Mouse (Mus musculus) G1E (cell line): ENCODE results near the gene Artn. TPM values are rescaled to one million over a fixed set of nuclear protein-coding genes. Genes with fewer than 3 reads are reported as not detected.

ENCODE experiments used
- ATAC-seq: 2 replicates; pipeline ENCODE4 v1.8.0; 2016; ENCODE audit warnings: mild to moderate bottlenecking; ENCODE audit not compliant: insufficient number of reproducible peaks, poor library complexity, low FRiP score, severe bottlenecking; ENCODE audit errors: extremely low read depth
- DNase-seq: peaks from one replicate; pipeline ENCODE4 v3.0.0; 2012; ENCODE audit warnings: low spot score
- H3K27me3 ChIP-seq: 2 replicates; pipeline ENCODE4 v1.6.1; 2012; ENCODE audit warnings: mild to moderate bottlenecking, low read length, inconsistent platforms; ENCODE audit not compliant: insufficient read depth
- H3K36me3 ChIP-seq: replicated peaks from 2 replicates; pipeline ENCODE3; 2012; ENCODE audit warnings: mild to moderate bottlenecking, inconsistent platforms
- H3K4me1 ChIP-seq: 2 replicates; pipeline ENCODE4 v1.6.1; 2012; ENCODE audit warnings: low read depth, low read length, inconsistent platforms, mixed read lengths; ENCODE audit not compliant: insufficient read depth
- H3K4me3 ChIP-seq: 2 replicates; pipeline ENCODE4 v1.5.1; 2012; ENCODE audit warnings: low read depth, mild to moderate bottlenecking, inconsistent platforms, low read length, moderate library complexity, mixed read lengths
- H3K9me3 ChIP-seq: replicated peaks from 2 replicates; pipeline ENCODE4 v1.6.1; 2012; ENCODE audit warnings: inconsistent platforms
- CTCF ChIP-seq: IDR thresholded peaks from 2 replicates; pipeline ENCODE4 v1.5.1; 2012; ENCODE audit warnings: low read depth, low read length, inconsistent platforms, mixed read lengths
- GATA1 ChIP-seq: IDR thresholded peaks from 2 replicates; pipeline ENCODE4 v1.6.1; 2012; ENCODE audit warnings: borderline replicate concordance, low read length, inconsistent platforms, mixed read lengths
- GATA2 ChIP-seq: IDR thresholded peaks from 2 replicates; pipeline ENCODE4 v1.6.1; 2012; ENCODE audit warnings: low read depth, low read length, inconsistent platforms, borderline replicate concordance
- POLR2AphosphoS5 ChIP-seq: IDR thresholded peaks from 2 replicates; pipeline ENCODE4 v1.6.1; 2012; ENCODE audit warnings: low read depth, low read length, inconsistent platforms; ENCODE audit not compliant: insufficient replicate concordance
- TAL1 ChIP-seq: conservative IDR thresholded peaks from 2 replicates; pipeline ENCODE4 v1.6.1; 2012; ENCODE audit warnings: low read depth, low read length, inconsistent platforms, mixed read lengths
- polyA plus RNA-seq: library from polyadenylated mRNA; stranded (reverse); fragments of >175 nt; gene quantifications from 2 replicates; pipeline ENCODE4 v1.2.3, GENCODE M21; 2012
- total RNA-seq, 2 experiments: library from RNA; stranded (forward) in 1 of 2; stranded (reverse) in 1 of 2; fragments of 200-1000 nt in 1 of 2; fragments of >200 nt in 1 of 2; fragmentation: Nextera tagmentation in 1 of 2; gene quantifications; 2 replicates each; pipeline ENCODE4 v1.2.3; 2014 to 2017

Gene Artn
- total and polyA plus RNA-seq, 3 experiments = 0.11 TPM; not detected in 2

DNA sequence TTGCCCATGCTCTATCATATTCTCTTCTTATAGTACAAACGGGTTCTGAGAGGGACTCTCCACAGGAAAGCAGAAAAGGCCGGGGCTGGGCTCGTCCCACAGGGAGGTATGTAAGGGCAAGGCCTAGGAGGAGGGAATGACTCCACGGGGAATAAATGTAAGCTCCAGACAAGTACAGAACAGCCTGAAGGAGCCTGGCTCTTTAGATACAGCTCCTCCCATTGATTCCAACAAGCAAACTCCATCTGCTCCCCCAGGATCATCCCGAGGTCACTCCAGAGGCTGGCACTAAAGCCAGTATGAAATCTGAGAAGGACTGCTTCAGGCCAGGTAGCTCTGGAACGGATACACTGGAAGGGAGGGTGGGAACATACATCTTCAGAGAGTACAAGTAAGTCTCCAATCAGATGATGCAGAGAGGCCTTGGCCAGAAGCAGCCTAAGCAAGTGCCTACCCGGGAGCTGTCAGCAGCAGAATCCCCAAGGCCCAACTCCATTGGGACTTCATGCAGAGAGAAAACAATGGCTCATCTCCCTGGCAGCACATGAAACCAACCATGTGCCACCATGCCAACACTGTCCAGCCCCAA, 16.8 kb downstream of the Artn start:
- Histone ChIP-seq H3K4me1 (peaks cover 43% of the 10 kb centered on the region), H3K4me3 (no peak overlapping the region), H3K27me3 (no peaks in the 10 kb centered on the region), H3K36me3 (peaks cover 54% of the 10 kb centered on the region), H3K9me3 (no peaks in the 10 kb centered on the region)
- ATAC-seq = no peak
- no peak for DNase-seq
- no peak for TF ChIP-seq TAL1
- no peak for TF ChIP-seq GATA2

DNA sequence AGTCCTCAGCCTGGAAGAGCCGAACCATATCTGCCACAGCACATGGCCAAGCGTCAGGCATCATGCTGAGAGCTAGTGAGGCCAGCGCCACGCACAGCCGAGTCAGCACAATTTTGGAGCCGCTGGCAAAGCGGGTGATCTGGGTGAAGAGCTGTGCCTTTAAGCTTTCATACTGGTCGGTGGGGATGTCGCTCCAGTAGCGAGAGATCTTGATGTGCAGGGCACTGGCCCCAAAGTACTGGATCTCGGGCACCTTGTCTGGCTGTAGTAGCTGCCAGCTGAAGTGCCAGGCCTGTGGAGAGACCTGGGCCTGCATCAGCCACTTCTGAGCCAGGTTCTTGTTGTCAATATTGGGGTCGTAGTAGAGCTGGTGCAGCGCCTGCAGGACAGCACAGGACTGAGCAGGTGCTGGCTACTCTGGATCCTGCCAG, 17.4 kb downstream of the Artn start:
- no peaks in the 10 kb centered on the region for H3K27me3 ChIP-seq
- TF ChIP-seq POLR2AphosphoS5 (no peak), CTCF (no peak), GATA1 (no peak), GATA2 (no peak), TAL1 (no peak)
- H3K36me3 ChIP-seq = peaks cover 57% of the 10 kb centered on the region
- no peak for ATAC-seq
- peaks cover 38% of the 10 kb centered on the region for H3K4me1 ChIP-seq
- DNase-seq = no peak
- H3K4me3 ChIP-seq = no peak overlapping the region
- no peaks in the 10 kb centered on the region for H3K9me3 ChIP-seq

DNA sequence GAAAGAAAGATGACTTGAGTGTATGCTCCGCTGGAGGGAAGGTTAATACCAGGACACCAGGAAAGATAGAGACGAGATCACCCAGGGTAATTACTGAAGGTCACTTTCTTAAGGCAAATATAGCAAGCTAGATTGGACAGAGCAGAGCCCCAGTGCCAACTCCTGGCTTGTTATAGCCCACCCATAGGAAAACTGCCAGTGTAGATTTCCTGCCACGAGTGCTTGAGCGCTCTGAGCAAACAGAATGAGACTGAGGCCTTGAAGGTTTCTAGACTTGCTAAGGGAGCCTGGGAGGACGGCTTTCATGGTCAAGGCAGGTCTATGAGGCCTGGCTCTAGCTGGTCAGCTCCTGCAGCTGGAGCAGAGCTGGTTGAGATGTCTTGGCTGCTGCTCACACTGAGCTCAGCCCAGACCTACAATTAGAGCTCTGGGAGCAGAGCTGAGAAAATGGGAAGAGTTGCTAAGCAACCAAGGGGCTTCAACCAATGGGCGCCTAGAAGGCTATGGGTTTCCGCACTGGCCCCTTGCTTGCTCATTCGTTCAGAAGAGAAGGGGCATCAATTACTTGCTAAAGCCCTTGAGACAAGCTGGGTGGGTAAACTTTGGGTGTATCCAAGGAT, 20.6 kb downstream of the Artn start:
- Histone ChIP-seq H3K4me3 (no peak overlapping the region), H3K36me3 (peaks cover 82% of the 10 kb centered on the region), H3K9me3 (no peaks in the 10 kb centered on the region), H3K27me3 (no peaks in the 10 kb centered on the region), H3K4me1 (peaks cover 18% of the 10 kb centered on the region)
- ATAC-seq = no peak
- TF ChIP-seq POLR2AphosphoS5 (no peak), GATA1 (no peak), GATA2 (no peak), CTCF (no peak), TAL1 (no peak)
- DNase-seq = no peak

DNA sequence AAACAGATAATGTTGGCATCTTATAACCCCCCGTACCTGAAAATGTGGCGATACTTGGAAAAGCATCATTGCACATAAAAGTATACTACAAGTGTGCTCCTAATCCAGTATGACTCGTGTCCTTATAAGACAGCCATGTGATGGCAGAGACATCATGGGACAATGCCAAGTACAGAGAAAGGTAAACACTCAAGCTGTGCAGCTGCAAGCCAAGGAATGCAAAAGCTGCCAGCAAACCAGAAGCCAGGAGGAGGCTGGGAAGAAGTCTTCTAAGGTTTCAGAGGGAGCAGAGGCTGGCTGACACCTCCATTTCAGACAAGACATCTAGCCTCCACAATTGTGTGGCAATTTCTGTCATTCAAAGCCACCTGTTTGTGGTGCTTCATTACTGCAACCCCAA, 23.4 kb downstream of the Artn start:
- DNase-seq (no peak), ATAC-seq (no peak)
- Histone ChIP-seq H3K4me3 (no peak overlapping the region), H3K4me1 (no peaks in the 10 kb centered on the region; the same call in 1 of the 2 replicates), H3K9me3 (no peaks in the 10 kb centered on the region), H3K36me3 (peaks cover 89% of the 10 kb centered on the region), H3K27me3 (no peaks in the 10 kb centered on the region)
- TF ChIP-seq TAL1 = no peak
- no peak for TF ChIP-seq CTCF
- TF ChIP-seq GATA2 = no peak
- TF ChIP-seq GATA1 = no peak
- no peak for TF ChIP-seq POLR2AphosphoS5

DNA sequence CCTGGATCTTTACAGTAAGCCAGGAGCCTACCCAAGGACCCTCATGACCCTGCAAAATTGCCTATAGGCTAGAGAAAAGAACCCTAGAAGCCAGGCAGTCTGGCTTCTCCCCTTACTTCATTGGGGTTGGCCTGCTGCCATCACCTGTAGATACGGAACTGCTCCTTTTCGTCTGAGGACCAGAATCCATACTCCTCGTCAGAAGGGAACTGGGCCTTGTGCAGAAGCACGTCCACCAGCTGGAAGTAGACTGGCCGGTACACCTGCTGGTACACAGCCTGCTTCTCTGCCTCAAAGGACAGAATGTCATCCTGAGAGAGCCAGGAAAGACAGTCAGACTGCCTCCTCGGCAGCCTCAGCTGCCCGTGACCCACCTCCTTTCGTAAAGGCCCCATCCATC, 24.8 kb downstream of the Artn start:
- no peak for TF ChIP-seq CTCF
- no peak for TF ChIP-seq TAL1
- no peak for TF ChIP-seq POLR2AphosphoS5
- no peak for TF ChIP-seq GATA2
- TF ChIP-seq GATA1 = no peak
- Histone ChIP-seq H3K4me3 (no peak overlapping the region), H3K27me3 (no peaks in the 10 kb centered on the region), H3K4me1 (no peaks in the 10 kb centered on the region; the same call in 1 of the 2 replicates), H3K36me3 (peaks cover 94% of the 10 kb centered on the region), H3K9me3 (no peaks in the 10 kb centered on the region)
- no peak for DNase-seq
- ATAC-seq = no peak

DNA sequence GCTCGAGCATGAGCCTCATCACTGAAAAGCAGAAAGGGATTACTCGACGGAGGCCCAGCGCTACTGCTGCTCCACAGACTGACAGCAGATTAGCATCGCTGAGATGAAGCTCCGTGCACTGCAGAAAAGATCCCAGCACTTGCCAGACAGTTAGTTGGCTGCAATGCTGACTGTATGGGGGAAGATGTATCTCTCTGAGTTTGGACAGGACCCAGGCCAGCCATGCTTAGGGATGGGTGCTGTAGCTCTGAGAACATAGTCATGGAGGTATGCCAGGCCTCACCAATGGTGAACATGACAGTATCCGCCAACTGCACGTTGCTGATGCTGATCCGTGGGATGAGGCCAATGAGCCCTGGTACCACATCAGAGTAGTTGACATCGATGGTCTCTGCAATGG, 25.5 kb downstream of the Artn start:
- H3K4me1 ChIP-seq = no peaks in the 10 kb centered on the region; the same call in 1 of the 2 replicates
- no peaks in the 10 kb centered on the region for H3K27me3 ChIP-seq
- no peak overlapping the region for H3K4me3 ChIP-seq
- no peaks in the 10 kb centered on the region for H3K9me3 ChIP-seq
- DNase-seq (no peak), ATAC-seq (no peak)
- H3K36me3 ChIP-seq = peaks cover 95% of the 10 kb centered on the region
- no peak for TF ChIP-seq POLR2AphosphoS5
- TF ChIP-seq CTCF = no peak
- no peak for TF ChIP-seq GATA1

DNA sequence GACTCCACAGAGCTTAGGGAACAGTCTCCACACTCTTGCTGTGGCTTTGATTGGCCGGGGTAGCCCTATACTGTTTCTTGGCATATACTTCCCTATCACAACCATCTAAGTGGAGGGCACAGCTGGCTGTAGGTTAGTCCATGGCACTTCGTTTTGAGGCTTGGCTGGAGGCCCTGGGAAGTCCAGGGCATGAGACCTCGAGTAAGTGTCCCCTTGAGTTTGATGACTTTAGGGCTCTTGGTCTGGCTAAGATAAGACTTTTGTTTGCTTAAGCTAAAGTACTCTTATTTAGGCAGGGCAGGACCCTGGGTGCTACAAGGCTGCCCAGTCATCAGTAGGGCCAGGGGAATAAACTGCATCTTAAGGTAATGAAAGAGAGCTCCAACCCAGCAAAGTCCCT, 31.5 kb downstream of the Artn start:
- no peak for ATAC-seq
- peaks cover 2% of the 10 kb centered on the region; the same call in 1 of the 2 replicates for H3K4me1 ChIP-seq
- H3K27me3 ChIP-seq = no peaks in the 10 kb centered on the region
- no peak for DNase-seq
- TF ChIP-seq GATA2 (no peak), TAL1 (no peak), CTCF (no peak), POLR2AphosphoS5 (no peak), GATA1 (no peak)
- H3K36me3 ChIP-seq = peaks cover 96% of the 10 kb centered on the region
- H3K9me3 ChIP-seq = no peaks in the 10 kb centered on the region
- H3K4me3 ChIP-seq = no peak overlapping the region
